Mouse (Mus musculus) brain, embryonic 14.5 days (tissue): Measurements from ENCODE around the gene Ppp1r1a.

Source experiments
- CTCF ChIP-seq: fragments of 200-500 bp; IDR thresholded peaks from 2 replicates; pipeline ENCODE4 v1.5.1; 2012; ENCODE audit warnings: inconsistent platforms, mild to moderate bottlenecking, moderate library complexity, borderline replicate concordance; ENCODE audit not compliant: insufficient read depth, insufficient read length; ENCODE audit errors: extremely low read depth
- POLR2A ChIP-seq: fragments of 200-500 bp; IDR thresholded peaks from 2 replicates; pipeline ENCODE4 v1.6.1; 2012; ENCODE audit warnings: mild to moderate bottlenecking, inconsistent platforms, borderline replicate concordance; ENCODE audit not compliant: poor library complexity, insufficient read depth, insufficient read length, severe bottlenecking; ENCODE audit errors: extremely low read depth

GRCm38 (mm10) chr15:103498157-103498556 lies 39.6 kb downstream of the Ppp1r1a start:
- TF ChIP-seq CTCF (no peak), POLR2A (no peak)
